Mouse (Mus musculus): ENCODE results near the gene Ticam1.

- TF ChIP-seq CTCF (conservative IDR thresholded peaks at IDR 0.05; ENCODE audit: low read length), result no peak
- no peak for TF ChIP-seq POU5F1 (IDR thresholded peaks at IDR 0.05; ENCODE audit: borderline replicate concordance, low read length)
- no peak for TF ChIP-seq NANOG (IDR thresholded peaks at IDR 0.05; ENCODE audit: borderline replicate concordance, low read length)
Observed at GRCm38 (mm10) chr17:56283316-56283715, 6.7 kb upstream of the Ticam1 start.
